Mouse (Mus musculus): Measurements from ENCODE around the gene Rpl22l1.
"Not testable (repeated sequence)": the region's sequence is repeated elsewhere in the genome, so short reads cannot be mapped to it uniquely, and the experiment has no call there.

Rpl22l1 gene

DNA sequence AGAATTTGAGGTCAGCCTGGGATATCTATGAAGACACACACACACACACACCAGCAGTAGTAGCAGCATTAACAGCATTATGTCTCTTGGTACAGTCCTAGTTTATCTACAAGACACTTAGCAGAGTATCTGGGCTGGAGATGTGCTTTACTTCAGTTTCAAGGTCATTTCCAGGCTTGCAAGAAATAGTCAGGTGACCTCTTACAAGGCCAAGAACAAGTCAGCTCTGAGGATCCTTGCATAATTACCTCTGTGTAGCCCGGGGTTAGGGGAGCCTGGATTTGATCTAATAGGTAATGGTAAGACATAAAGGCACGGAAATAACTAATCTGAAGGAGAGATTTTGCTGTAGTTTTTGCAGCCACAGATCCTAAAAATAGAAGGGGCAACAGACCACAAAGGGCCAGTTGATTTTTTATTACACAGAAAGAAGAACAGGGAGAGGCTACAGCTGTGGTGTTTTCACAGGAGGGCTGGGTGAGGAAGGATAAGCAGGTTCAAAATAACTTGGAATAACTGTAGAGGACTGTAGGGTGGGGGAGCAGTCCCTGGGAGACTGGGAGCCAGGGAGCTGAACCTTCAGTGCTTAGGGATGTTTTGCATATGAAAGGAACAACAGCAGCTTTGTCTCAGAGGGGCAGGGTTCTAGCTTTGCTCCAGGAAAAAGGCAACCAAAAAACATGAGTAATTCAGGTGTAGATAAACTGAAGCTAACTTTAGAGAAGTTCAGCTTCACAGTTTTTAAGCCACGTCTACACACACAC, 36.8 kb downstream of the Rpl22l1 start:
- no peak for DNase-seq

DNA sequence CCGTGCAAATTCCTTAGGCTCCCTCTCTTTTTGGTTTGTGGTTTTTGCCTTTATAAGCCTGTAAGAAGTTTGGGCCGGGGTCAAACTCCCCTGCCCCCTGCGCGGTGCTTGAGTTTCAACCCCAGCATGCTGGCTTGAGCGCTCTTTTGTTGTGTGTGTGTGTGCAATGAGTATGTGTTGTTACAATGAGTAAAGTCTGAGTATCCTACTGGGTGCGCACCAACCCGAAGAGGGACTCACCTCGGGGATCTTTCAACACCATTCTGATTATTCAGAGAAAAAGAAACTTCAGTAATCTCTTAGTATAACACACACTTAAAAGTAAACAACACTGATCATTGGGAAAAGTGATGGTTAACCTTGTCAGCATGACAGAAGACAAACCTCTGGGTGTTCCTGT, 38.0 kb downstream of the Rpl22l1 start:
- DNase-seq = no peak

- no peak for DNase-seq
Observed at GRCm38 (mm10) chr3:28847115-28847514, 41.9 kb downstream of the Rpl22l1 start.

DNA sequence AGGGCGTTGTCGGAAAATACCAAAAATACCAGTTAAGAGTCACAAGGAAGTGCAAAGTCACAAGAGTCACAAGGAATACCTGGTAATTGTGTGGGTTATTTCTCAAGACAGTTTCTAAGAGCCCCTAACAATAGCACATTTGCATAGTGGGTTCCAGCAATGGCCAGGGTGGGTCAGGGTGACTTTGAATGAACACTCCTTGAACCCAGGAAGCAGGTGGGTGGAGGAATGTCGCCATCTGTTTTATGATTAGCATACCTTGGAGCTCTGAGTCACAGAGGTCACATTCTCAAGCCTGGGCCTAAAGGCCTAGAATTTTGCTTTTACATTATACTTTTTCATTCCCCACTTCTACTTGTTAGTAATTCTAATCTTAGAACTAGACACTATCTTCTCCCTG, 46.9 kb downstream of the Rpl22l1 start:
- not testable (repeated sequence) for DNase-seq
